Mouse (Mus musculus): ENCODE results near the gene Mnat1. TPM values are rescaled to one million over a fixed set of nuclear protein-coding genes. Genes with fewer than 3 reads are reported as not detected.

The Mnat1 gene
- total RNA-seq, 2 experiments from 2014 or later: 21.3 to 22.0 TPM

- intact Hi-C loops (cut with DNase I): no loop called here
- no peak for DNase-seq (ENCODE audit: low spot score in 2 of 2)
Measured at GRCm38 (mm10) chr12:73295505-73296140, 172.1 kb downstream of the Mnat1 start.

GRCm38 (mm10) chr12:73298621-73299020 lies 175.1 kb downstream of the Mnat1 start:
- DNase-seq (ENCODE audit: low spot score in 2 of 2): no peak
- intact Hi-C loops (cut with DNase I): no loop called here

- intact Hi-C loops (cut with DNase I): no loop called here
Measured at GRCm38 (mm10) chr12:73300531-73300930, 177.0 kb downstream of the Mnat1 start.

GRCm38 (mm10) chr12:73304636-73305035 lies 181.1 kb downstream of the Mnat1 start:
- intact Hi-C loops (cut with DNase I): no loop called here

More at GRCm38 (mm10) chr12:73300531-73300930, 177.0 kb downstream of the Mnat1 start:
- DNase-seq (ENCODE audit: low spot score in 2 of 2): no peak

GRCm38 (mm10) chr12:73307750-73308149 lies 184.2 kb downstream of the Mnat1 start:
- DNase-seq (ENCODE audit: low spot score in 2 of 2): no peak
- intact Hi-C loops (cut with DNase I): no loop called here

More at GRCm38 (mm10) chr12:73304636-73305035, 181.1 kb downstream of the Mnat1 start:
- no peak for DNase-seq (ENCODE audit: low spot score in 2 of 2)

- intact Hi-C loops (cut with DNase I): no loop called here
- DNase-seq (ENCODE audit: low spot score in 2 of 2): no peak
Measured at GRCm38 (mm10) chr12:73308711-73309110, 185.2 kb downstream of the Mnat1 start.

GRCm38 (mm10) chr12:73317706-73318686 lies 194.5 kb downstream of the Mnat1 start:
- DNase-seq (ENCODE audit: low spot score in 2 of 2): no peak
- intact Hi-C loops (cut with DNase I): no loop called here

Other genes starting within 250 kb of the Mnat1 start
- not detected for gene Six6, start 183.8 kb upstream of the Mnat1 start, total RNA-seq (2021)
- gene 4930447C04Rik, start 182.9 kb upstream of the Mnat1 start, total RNA-seq (2021): 10 to 100 TPM in 1 of 2 experiments, 1 to 10 TPM in 1; 4.1 to 11.0 TPM
- gene Six1, start 69.8 kb upstream of the Mnat1 start, total RNA-seq (2021): under 1 TPM; 0.35 to 0.86 TPM
- 1 to 10 TPM; 1.2 to 1.8 TPM for gene Six4, start 10.3 kb upstream of the Mnat1 start, total RNA-seq (2021)
- gene Trmt5, start 163.0 kb downstream of the Mnat1 start, total RNA-seq (2021): 10 to 100 TPM in 1 of 2 experiments, 1 to 10 TPM in 1; 9.6 to 14.0 TPM
- gene Slc38a6, start 163.1 kb downstream of the Mnat1 start, total RNA-seq (2021): 10 to 100 TPM; 10.2 to 21.0 TPM